Mouse (Mus musculus) bone marrow macrophage, adult 2 months (primary cell): ENCODE measurements around the gene Phkg2. TPM values are rescaled to one million over a fixed set of nuclear protein-coding genes. Genes with fewer than 3 reads are reported as not detected.
"Not testable (repeated sequence)": the region's sequence is repeated elsewhere in the genome, so short reads cannot be mapped to it uniquely, and the experiment has no call there.

Experiments used
- H3K27ac ChIP-seq: 2 replicates; pipeline ENCODE4 v1.5.1; 2012; ENCODE audit warnings: low read depth, low read length; ENCODE audit not compliant: insufficient read depth
- H3K4me1 ChIP-seq: 2 replicates; pipeline ENCODE4 v1.6.1; 2012; ENCODE audit warnings: low read length; ENCODE audit not compliant: control insufficient read depth, insufficient read depth
- H3K4me3 ChIP-seq: 2 replicates; pipeline ENCODE4 v1.5.1; 2012; ENCODE audit warnings: mild to moderate bottlenecking, low read length, moderate library complexity; ENCODE audit not compliant: insufficient read depth
- CTCF ChIP-seq: IDR thresholded peaks from 2 replicates; pipeline ENCODE4 v1.5.1; 2012; ENCODE audit warnings: low read depth, mild to moderate bottlenecking, low read length, moderate library complexity
- POLR2A ChIP-seq: IDR thresholded peaks from 2 replicates; pipeline ENCODE4 v1.6.1; 2012; ENCODE audit warnings: mild to moderate bottlenecking, low read depth, low read length, borderline replicate concordance
- polyA plus RNA-seq: library from polyadenylated mRNA; stranded (reverse); fragments of >200 nt; gene quantifications from 2 replicates; pipeline ENCODE4 v1.2.4, GENCODE M21; 2012; ENCODE audit not compliant: missing spikeins, insufficient read depth, insufficient read length

The Phkg2 gene
- polyA plus RNA-seq, 1 experiment = 68.4 TPM

- Histone ChIP-seq H3K4me1 (peaks cover 2% of the 10 kb centered on the region; the same call in 1 of the 2 replicates), H3K27ac (no peak overlapping the region), H3K4me3 (no peak overlapping the region)
- TF ChIP-seq POLR2A (no peak), CTCF (no peak)
Observed at GRCm38 (mm10) chr7:127617962-127618361, 44.8 kb downstream of the Phkg2 start.

- H3K4me1 ChIP-seq, H3K27ac ChIP-seq, H3K4me3 ChIP-seq: not testable (repeated sequence)
Observed at GRCm38 (mm10) chr7:127618402-127618801, 45.3 kb downstream of the Phkg2 start.

- no peak for TF ChIP-seq POLR2A
- TF ChIP-seq CTCF = no peak
- no peak overlapping the region for H3K4me3 ChIP-seq
- H3K4me1 ChIP-seq = peaks cover 9% of the 10 kb centered on the region
- H3K27ac ChIP-seq = no peak overlapping the region
Observed at GRCm38 (mm10) chr7:127626039-127626438, 52.9 kb downstream of the Phkg2 start.

- Histone ChIP-seq H3K27ac (no peak overlapping the region), H3K4me3 (no peak overlapping the region), H3K4me1 (peaks cover 9% of the 10 kb centered on the region)
- TF ChIP-seq POLR2A (no peak), CTCF (no peak)
Observed at GRCm38 (mm10) chr7:127626471-127626870, 53.3 kb downstream of the Phkg2 start.

GRCm38 (mm10) chr7:127628646-127629045 is 55.5 kb downstream of the Phkg2 start:
- TF ChIP-seq POLR2A = no peak
- no peak for TF ChIP-seq CTCF
- Histone ChIP-seq H3K4me3 (no peak overlapping the region), H3K4me1 (peaks cover 9% of the 10 kb centered on the region), H3K27ac (no peak overlapping the region)

- peaks cover 9% of the 10 kb centered on the region for H3K4me1 ChIP-seq
- no peak for TF ChIP-seq POLR2A
- TF ChIP-seq CTCF = no peak
- no peak overlapping the region for H3K4me3 ChIP-seq
- no peak overlapping the region for H3K27ac ChIP-seq
Observed at GRCm38 (mm10) chr7:127631416-127631815, 58.3 kb downstream of the Phkg2 start.

Other genes with a start within 250 kb of the Phkg2 start
- gene Zfp768, start 227.8 kb upstream of the Phkg2 start, polyA plus RNA-seq = 14.9 and 16.2 TPM in 2 replicates
- gene Zfp747, start 197.3 kb upstream of the Phkg2 start, polyA plus RNA-seq = 6.3 and 6.8 TPM in 2 replicates
- 2.8 and 2.9 TPM in 2 replicates for gene 9130019O22Rik, start 186.2 kb upstream of the Phkg2 start, polyA plus RNA-seq
- 3.4 and 3.9 TPM in 2 replicates for gene E430018J23Rik, start 179.7 kb upstream of the Phkg2 start, polyA plus RNA-seq
- 6.1 and 8.5 TPM in 2 replicates for gene Zfp764, start 166.5 kb upstream of the Phkg2 start, polyA plus RNA-seq
- 17.7 and 20.0 TPM in 2 replicates for gene Zfp688, start 151.3 kb upstream of the Phkg2 start, polyA plus RNA-seq
- 1.4 and 1.7 TPM in 2 replicates for gene Zfp689, start 124.2 kb upstream of the Phkg2 start, polyA plus RNA-seq
- gene Prr14, start 113.7 kb upstream of the Phkg2 start, polyA plus RNA-seq = 67.4 and 69.0 TPM in 2 replicates
- gene Fbrs, start 94.1 kb upstream of the Phkg2 start, polyA plus RNA-seq = 134 and 147 TPM in 2 replicates
- gene Srcap, start 61.4 kb upstream of the Phkg2 start, polyA plus RNA-seq = 56.4 and 58.1 TPM in 2 replicates
- gene Gm42715, start 53.8 kb upstream of the Phkg2 start, polyA plus RNA-seq = 4.7 and 6.2 TPM in 2 replicates
- 3.4 and 10.8 TPM in 2 replicates for gene Tmem265, start 11.9 kb upstream of the Phkg2 start, polyA plus RNA-seq
- 2.7 and 2.9 TPM in 2 replicates for gene Ccdc189, start 15.3 kb downstream of the Phkg2 start, polyA plus RNA-seq
- gene Rnf40, start 15.4 kb downstream of the Phkg2 start, polyA plus RNA-seq = 42.3 and 44.5 TPM in 2 replicates
- gene Zfp629, start 42.5 kb downstream of the Phkg2 start, polyA plus RNA-seq = 11.2 and 11.4 TPM in 2 replicates
- 30.4 and 40.0 TPM in 2 replicates for gene Bcl7c, start 135.6 kb downstream of the Phkg2 start, polyA plus RNA-seq
- gene Ctf1, start 139.4 kb downstream of the Phkg2 start, polyA plus RNA-seq = not detected in 2 replicates
- gene Ctf2, start 158.8 kb downstream of the Phkg2 start, polyA plus RNA-seq = not detected in 2 replicates
- 11.9 and 16.5 TPM in 2 replicates for gene Fbxl19, start 171.2 kb downstream of the Phkg2 start, polyA plus RNA-seq
- gene Orai3, start 196.5 kb downstream of the Phkg2 start, polyA plus RNA-seq = 44.2 and 45.8 TPM in 2 replicates
- gene Setd1a, start 203.3 kb downstream of the Phkg2 start, polyA plus RNA-seq = 28.2 and 30.1 TPM in 2 replicates
- not detected in 2 replicates for gene Gm49388, start 212.3 kb downstream of the Phkg2 start, polyA plus RNA-seq
- gene Hsd3b7, start 227.3 kb downstream of the Phkg2 start, polyA plus RNA-seq = 43.4 and 47.9 TPM in 2 replicates